Mouse (Mus musculus) CH12.LX (cell line): ENCODE data around the gene Gm20517. TPM values are rescaled to one million over a fixed set of nuclear protein-coding genes. Genes with fewer than 3 reads are reported as not detected.
A peak's percentile ranks its signal among the peaks of the same experiment; 100 is the strongest.

Experiments used
- DNase-seq: peaks from one replicate; pipeline ENCODE4 v3.0.0-alpha.2; 2013; ENCODE audit errors: extremely low read depth
- H3K27ac ChIP-seq: 2 replicates; pipeline ENCODE4 v1.5.1; 2012; ENCODE audit warnings: low read depth, mild to moderate bottlenecking, control low read depth, moderate library complexity; ENCODE audit not compliant: insufficient read depth
- H3K27me3 ChIP-seq: replicated peaks from 2 replicates; pipeline ENCODE3; 2012; ENCODE audit warnings: inconsistent platforms
- H3K36me3 ChIP-seq, 2 experiments: replicated peaks in 1 of 2; 2 replicates each; pipeline versions ENCODE3 to v1.6.1; 2012; ENCODE audit warnings: inconsistent platforms in 1 of 2, low read length in 1 of 2, mild to moderate bottlenecking in 1 of 2, mixed read lengths in 1 of 2, moderate library complexity in 1 of 2; ENCODE audit not compliant: control insufficient read depth in 1 of 2, insufficient read depth in 1 of 2
- H3K4me1 ChIP-seq, 2 experiments: 2 replicates each; pipeline ENCODE4 v1.6.1; 2012; ENCODE audit warnings: inconsistent platforms in 1 of 2, moderate library complexity in 1 of 2; ENCODE audit not compliant: insufficient read depth in 2 of 2, control insufficient read depth in 1 of 2
- H3K4me2 ChIP-seq: 2 replicates; pipeline ENCODE4 v1.6.1; 2012; ENCODE audit warnings: low read depth, mild to moderate bottlenecking, control low read depth; ENCODE audit not compliant: poor library complexity, insufficient read depth, severe bottlenecking
- H3K4me3 ChIP-seq, 3 experiments: fragments of 150-350 bp in 1 of 3; sonication (generic) in 1 of 3; replicated peaks in 1 of 3; 2 replicates each; pipeline versions ENCODE3 to v1.5.1; 2011 to 2012; ENCODE audit warnings: low read depth in 2 of 3, low read length in 2 of 3, mild to moderate bottlenecking in 2 of 3, moderate library complexity in 2 of 3, control low read depth in 1 of 3, improper control_type of control experiment in 1 of 3, inconsistent platforms in 1 of 3, mixed read lengths in 1 of 3; ENCODE audit not compliant: poor library complexity in 1 of 3
- H3K79me2 ChIP-seq: replicated peaks from 2 replicates; pipeline ENCODE4 v1.6.1; 2012; ENCODE audit warnings: mild to moderate bottlenecking, moderate library complexity; ENCODE audit not compliant: control insufficient read depth, poor library complexity, insufficient read depth, severe bottlenecking; ENCODE audit errors: extremely low read depth
- H3K9ac ChIP-seq: 2 replicates; pipeline ENCODE4 v1.6.1; 2012; ENCODE audit warnings: low read depth, mild to moderate bottlenecking, control low read depth, moderate library complexity; ENCODE audit not compliant: insufficient read depth
- H3K9me3 ChIP-seq: replicated peaks from 2 replicates; pipeline ENCODE3; 2012; ENCODE audit warnings: low read length, inconsistent platforms, mixed read lengths
- BHLHE40 ChIP-seq: IDR thresholded peaks from 2 replicates; pipeline ENCODE4 v1.6.1; 2011; ENCODE audit warnings: mild to moderate bottlenecking, low read depth, low read length, improper control_type of control experiment
- CHD2 ChIP-seq: IDR thresholded peaks from 2 replicates; pipeline ENCODE4 v1.6.1; 2011; ENCODE audit warnings: low read length, improper control_type of control experiment
- CTCF ChIP-seq, 2 experiments: IDR thresholded peaks in 1 of 2; conservative IDR thresholded peaks in 1 of 2; 2 replicates each; pipeline ENCODE4 v1.5.1; 2011 to 2012; ENCODE audit warnings: low read depth in 2 of 2, low read length in 2 of 2, improper control_type of control experiment in 1 of 2, inconsistent platforms in 1 of 2, mild to moderate bottlenecking in 1 of 2, moderate library complexity in 1 of 2
- E2F4 ChIP-seq: IDR thresholded peaks from 2 replicates; pipeline ENCODE4 v1.6.1; 2011; ENCODE audit warnings: low read depth, low read length, improper control_type of control experiment; ENCODE audit not compliant: insufficient replicate concordance
- ELF1 ChIP-seq: IDR thresholded peaks from 2 replicates; pipeline ENCODE4 v1.6.1; 2014; ENCODE audit warnings: low read depth, mild to moderate bottlenecking, inconsistent platforms, low read length, improper control_type of control experiment
- EP300 ChIP-seq: IDR thresholded peaks from 2 replicates; pipeline ENCODE4 v1.6.1; 2011; ENCODE audit warnings: low read length, improper control_type of control experiment
- ETS1 ChIP-seq: conservative IDR thresholded peaks from 2 replicates; pipeline ENCODE4 v1.6.1; 2012; ENCODE audit warnings: low read depth, mild to moderate bottlenecking, inconsistent platforms, low read length, improper control_type of control experiment, moderate library complexity
- IRF4 ChIP-seq: IDR thresholded peaks from 2 replicates; pipeline ENCODE4 v1.6.1; 2014; ENCODE audit warnings: low read depth, mild to moderate bottlenecking, inconsistent platforms, low read length, improper control_type of control experiment
- JUN ChIP-seq: IDR thresholded peaks from 2 replicates; pipeline ENCODE4 v1.6.1; 2011; ENCODE audit warnings: low read depth, mild to moderate bottlenecking, low read length, improper control_type of control experiment, moderate library complexity; ENCODE audit not compliant: insufficient read depth
- MAZ ChIP-seq: IDR thresholded peaks from 2 replicates; pipeline ENCODE4 v1.6.1; 2012; ENCODE audit warnings: low read depth, mild to moderate bottlenecking, inconsistent platforms, low read length, improper control_type of control experiment, moderate library complexity
- MEF2A ChIP-seq: IDR thresholded peaks from 2 replicates; pipeline ENCODE4 v1.6.1; 2014; ENCODE audit warnings: low read depth, mild to moderate bottlenecking, inconsistent platforms, low read length, improper control_type of control experiment, borderline replicate concordance
- MYC ChIP-seq: IDR thresholded peaks from 2 replicates; pipeline ENCODE4 v1.6.1; 2011; ENCODE audit warnings: low read depth, mild to moderate bottlenecking, improper control_type of control experiment, low read length
- PAX5 ChIP-seq: IDR thresholded peaks from 2 replicates; pipeline ENCODE4 v1.6.1; 2012; ENCODE audit warnings: low read length, inconsistent platforms, mixed read lengths
- POLR2A ChIP-seq: IDR thresholded peaks from 2 replicates; pipeline ENCODE4 v1.6.1; 2011; ENCODE audit warnings: low read depth, mild to moderate bottlenecking, improper control_type of control experiment, low read length
- POLR2AphosphoS2 ChIP-seq: IDR thresholded peaks from 2 replicates; pipeline ENCODE4 v1.6.1; 2011; ENCODE audit warnings: low read depth, low read length, improper control_type of control experiment
- RAD21 ChIP-seq: IDR thresholded peaks from 2 replicates; pipeline ENCODE4 v1.6.1; 2011; ENCODE audit warnings: low read depth, mild to moderate bottlenecking, low read length, improper control_type of control experiment, moderate library complexity
- SIN3A ChIP-seq: IDR thresholded peaks from 2 replicates; pipeline ENCODE4 v1.6.1; 2012; ENCODE audit warnings: low read length, improper control_type of control experiment, inconsistent platforms
- SMC3 ChIP-seq: IDR thresholded peaks from 2 replicates; pipeline ENCODE4 v1.6.1; 2011; ENCODE audit warnings: low read depth, low read length, improper control_type of control experiment
- TCF12 ChIP-seq: IDR thresholded peaks from 2 replicates; pipeline ENCODE4 v1.6.1; 2014; ENCODE audit warnings: low read depth, mild to moderate bottlenecking, inconsistent platforms, low read length, improper control_type of control experiment
- UBTF ChIP-seq: IDR thresholded peaks from 2 replicates; pipeline ENCODE4 v1.6.1; 2012; ENCODE audit warnings: low read depth, mild to moderate bottlenecking, inconsistent platforms, low read length, improper control_type of control experiment, moderate library complexity
- USF1 ChIP-seq: IDR thresholded peaks from 2 replicates; pipeline ENCODE4 v1.6.1; 2014; ENCODE audit warnings: low read depth, mild to moderate bottlenecking, inconsistent platforms, low read length, improper control_type of control experiment
- ZC3H11A ChIP-seq: IDR thresholded peaks from 2 replicates; pipeline ENCODE4 v1.6.1; 2012; ENCODE audit warnings: low read depth, mild to moderate bottlenecking, inconsistent platforms, low read length, improper control_type of control experiment
- ZKSCAN1 ChIP-seq: IDR thresholded peaks from 2 replicates; pipeline ENCODE4 v1.6.1; 2012; ENCODE audit warnings: low read depth, inconsistent platforms, low read length, improper control_type of control experiment, borderline replicate concordance
- ZNF384 ChIP-seq: IDR thresholded peaks from 2 replicates; pipeline ENCODE4 v1.6.1; 2012; ENCODE audit warnings: low read depth, low read length, improper control_type of control experiment, inconsistent platforms
- dilution Hi-C: fragments of 300-500 bp; cut with MboI; formaldehyde crosslinking; loops from 2 replicates; pipeline ENCODE4 v1.14.3; 2020; ENCODE audit warnings: low sequenced_read_pairs; ENCODE audit not compliant: extremely low pct_unique_long_range_greater_than_20kb, extremely low pct_ligation_motif_present
- in situ Hi-C: fragments of 300-500 bp; cut with MboI; formaldehyde crosslinking; loops from 3 replicates; pipeline ENCODE4 v1.14.3; 2019; ENCODE audit warnings: low sequenced_read_pairs, low pct_ligation_motif_present, low pct_unique_long_range_greater_than_20kb, mixed read lengths
- polyA plus RNA-seq: library from polyadenylated mRNA; unstranded; fragments of >175 nt; gene quantifications from 2 replicates; pipeline ENCODE4 v1.2.1, GENCODE M21; 2012; ENCODE audit warnings: low read depth; ENCODE audit not compliant: insufficient read length
- total RNA-seq, 2 experiments: library from RNA; depleted of rRNA; stranded (reverse); fragments of 300-350 nt in 1 of 2; fragments of >200 nt in 1 of 2; gene quantifications; 2 replicates each; pipeline ENCODE4 v1.2.3; 2012 to 2014

The Gm20517 gene
- total and polyA plus RNA-seq, 3 experiments = 1.1 to 1.8 (median 1.8) TPM

GRCm38 (mm10) chr17:47629717-47630677, 18.6 kb downstream of the Gm20517 start:
- no peak for TF ChIP-seq UBTF
- no peak for TF ChIP-seq JUN
- TF ChIP-seq RAD21 = no peak
- TF ChIP-seq ETS1 = no peak
- TF ChIP-seq BHLHE40 = no peak
- TF ChIP-seq SIN3A = no peak; the same call in 1 of the 2 replicates
- peak; percentile 77 for TF ChIP-seq ZNF384
- no peak for TF ChIP-seq MYC
- TF ChIP-seq EP300 = no peak
- TF ChIP-seq IRF4 = no peak
- TF ChIP-seq CTCF (conservative IDR thresholded peaks at IDR 0.05 in 1 of 2, IDR thresholded peaks at IDR 0.05 in 1 of 2; ENCODE audit: low read depth in 2 of 2, low read length in 2 of 2) = no peak
- no peak for TF ChIP-seq ZKSCAN1
- no peak for TF ChIP-seq SMC3
- TF ChIP-seq POLR2AphosphoS2 = peak; percentile 7; the same call in 1 of the 2 replicates
- TF ChIP-seq USF1 = no peak
- TF ChIP-seq MEF2A = no peak
- no peak for TF ChIP-seq ELF1
- no peak for TF ChIP-seq ZC3H11A
- no peak for TF ChIP-seq E2F4
- TF ChIP-seq CHD2 = no peak
- TF ChIP-seq PAX5 = no peak
- 0 out of 2 replicates have a peak, but pooled peaks have one; percentile 17 for TF ChIP-seq TCF12
- 0 out of 2 replicates have a peak, but pooled peaks have one; percentile 12 for TF ChIP-seq POLR2A
- TF ChIP-seq MAZ = no peak
- peak overlapping the region; percentile 93 for H3K4me2 ChIP-seq
- in situ Hi-C loops (no loop called here), dilution Hi-C loops (no loop called here)
- H3K9ac ChIP-seq = peak overlapping the region; percentile 85
- no peak for DNase-seq
- 0 out of 2 replicates have a peak, but pooled peaks cover 2% of the 10 kb centered on the region for H3K79me2 ChIP-seq
- peaks cover 2 to 26% of the 10 kb centered on the region in 2 experiments for H3K36me3 ChIP-seq
- H3K27me3 ChIP-seq = no peaks in the 10 kb centered on the region
- peak overlapping the region; percentile 27 to 62 (median 60) for H3K4me3 ChIP-seq
- peaks cover 4 to 20% of the 10 kb centered on the region in 2 experiments; a peak in 2 of 4 replicates for H3K4me1 ChIP-seq
- H3K9me3 ChIP-seq = no peaks in the 10 kb centered on the region
- H3K27ac ChIP-seq = no peak overlapping the region
